Mouse (Mus musculus): ENCODE measurements around the gene Fam210b. TPM values are rescaled to one million over a fixed set of nuclear protein-coding genes. Genes with fewer than 3 reads are reported as not detected.
"Not testable (repeated sequence)": the region's sequence is repeated elsewhere in the genome, so short reads cannot be mapped to it uniquely, and the experiment has no call there.

The Fam210b gene
- 10.4 and 11.9 TPM in 2 replicates for polyA plus RNA-seq (2015; fragmentation: Nextera tagmentation; extraction: Ambion mirVana)

- peak within 1 kb of the TSS; percentile 100 for H3K4me2 ChIP-seq
- ATAC-seq (replicated peaks; ENCODE audit: low FRiP score) = peak; percentile 96
- H3K27me3 ChIP-seq = no peaks in the 10 kb centered on the region
- peak within 1 kb of the TSS; percentile 70 for H3K9ac ChIP-seq
- no peaks in the 10 kb centered on the region for H3K9me3 ChIP-seq (replicated peaks)
- H3K4me1 ChIP-seq = peaks cover 20% of the 10 kb centered on the region
- H3K27ac ChIP-seq = peak within 1 kb of the TSS; percentile 67
- peak within 1 kb of the TSS; percentile 78 for H3K4me3 ChIP-seq (replicated peaks)
- WGBS = 0% methylated on average over 27 of the region's 35 CpGs
- no peaks in the 10 kb centered on the region for H3K36me3 ChIP-seq
Observed at GRCm38 (mm10) chr2:172345258-172345738, at the start of gene Fam210b. TSS of gene Fam210b (plus strand) at chr2:172345565.

- Histone ChIP-seq H3K9ac (no peak overlapping the region), H3K4me1 (no peaks in the 10 kb centered on the region), H3K4me2 (no peak overlapping the region), H3K9me3 (replicated peaks) (no peaks in the 10 kb centered on the region), H3K27ac (no peak overlapping the region), H3K4me3 (replicated peaks) (no peak overlapping the region), H3K27me3 (no peaks in the 10 kb centered on the region), H3K36me3 (no peaks in the 10 kb centered on the region)
- WGBS = 54% methylated on average over 1 of the region's 1 CpGs
- ATAC-seq (replicated peaks; ENCODE audit: low FRiP score) = no peak
Observed at GRCm38 (mm10) chr2:172298083-172298482, 47.3 kb upstream of the Fam210b start.

GRCm38 (mm10) chr2:172298542-172298941 lies 46.8 kb upstream of the Fam210b start:
- H3K4me3 ChIP-seq (replicated peaks) = no peak overlapping the region
- H3K9me3 ChIP-seq (replicated peaks) = no peaks in the 10 kb centered on the region
- H3K27ac ChIP-seq = no peak overlapping the region
- ATAC-seq (replicated peaks; ENCODE audit: low FRiP score) = no peak
- no peaks in the 10 kb centered on the region for H3K36me3 ChIP-seq
- H3K4me2 ChIP-seq = no peak overlapping the region
- H3K27me3 ChIP-seq = no peaks in the 10 kb centered on the region
- 78% methylated on average over 1 of the region's 1 CpGs for WGBS
- no peak overlapping the region for H3K9ac ChIP-seq
- no peaks in the 10 kb centered on the region for H3K4me1 ChIP-seq

GRCm38 (mm10) chr2:172299126-172299921 lies 46.0 kb upstream of the Fam210b start:
- Histone ChIP-seq H3K9ac (no peak overlapping the region), H3K36me3 (no peaks in the 10 kb centered on the region), H3K4me1 (no peaks in the 10 kb centered on the region), H3K27me3 (no peaks in the 10 kb centered on the region), H3K4me2 (no peak overlapping the region), H3K9me3 (replicated peaks) (no peaks in the 10 kb centered on the region), H3K4me3 (replicated peaks) (no peak overlapping the region), H3K27ac (no peak overlapping the region)
- ATAC-seq (replicated peaks; ENCODE audit: low FRiP score) = no peak
- WGBS = 17% methylated on average over 14 of the region's 14 CpGs

GRCm38 (mm10) chr2:172302396-172302795 lies 43.0 kb upstream of the Fam210b start:
- Histone ChIP-seq H3K4me2 (no peak overlapping the region), H3K36me3 (no peaks in the 10 kb centered on the region), H3K9ac (no peak overlapping the region), H3K27me3 (no peaks in the 10 kb centered on the region), H3K27ac (no peak overlapping the region), H3K4me1 (no peaks in the 10 kb centered on the region), H3K9me3 (replicated peaks) (no peaks in the 10 kb centered on the region), H3K4me3 (replicated peaks) (no peak overlapping the region)
- no peak for ATAC-seq (replicated peaks; ENCODE audit: low FRiP score)
- WGBS = 88% methylated on average over 5 of the region's 5 CpGs

- Histone ChIP-seq H3K4me1 (no peaks in the 10 kb centered on the region), H3K9me3 (replicated peaks) (no peaks in the 10 kb centered on the region), H3K9ac (no peak overlapping the region), H3K27me3 (no peaks in the 10 kb centered on the region), H3K4me3 (replicated peaks) (no peak overlapping the region), H3K36me3 (no peaks in the 10 kb centered on the region), H3K27ac (no peak overlapping the region), H3K4me2 (no peak overlapping the region)
- WGBS = 72% methylated on average over 8 of the region's 8 CpGs
- no peak for ATAC-seq (replicated peaks; ENCODE audit: low FRiP score)
Observed at GRCm38 (mm10) chr2:172304118-172304708, 41.2 kb upstream of the Fam210b start.

- not testable (repeated sequence) for H3K27ac ChIP-seq; H3K4me3 ChIP-seq (replicated peaks); H3K4me1 ChIP-seq; H3K36me3 ChIP-seq; H3K9me3 ChIP-seq (replicated peaks); H3K4me2 ChIP-seq; H3K27me3 ChIP-seq; ATAC-seq (replicated peaks; ENCODE audit: low FRiP score); H3K9ac ChIP-seq
- WGBS = 78% methylated on average over 7 of the region's 7 CpGs
Observed at GRCm38 (mm10) chr2:172305546-172305945, 39.8 kb upstream of the Fam210b start.

- 0 out of 2 replicates have a peak, but pooled peaks have one; percentile 33 for ATAC-seq (replicated peaks; ENCODE audit: low FRiP score)
- Histone ChIP-seq H3K36me3 (no peaks in the 10 kb centered on the region), H3K4me2 (no peak overlapping the region), H3K9ac (no peak overlapping the region), H3K4me1 (no peaks in the 10 kb centered on the region), H3K9me3 (replicated peaks) (no peaks in the 10 kb centered on the region), H3K4me3 (replicated peaks) (no peak overlapping the region), H3K27me3 (no peaks in the 10 kb centered on the region), H3K27ac (no peak overlapping the region)
- 21% methylated on average over 4 of the region's 4 CpGs for WGBS
Observed at GRCm38 (mm10) chr2:172306544-172306943, 38.8 kb upstream of the Fam210b start.

- no peaks in the 10 kb centered on the region for H3K4me1 ChIP-seq
- no peaks in the 10 kb centered on the region for H3K36me3 ChIP-seq
- H3K4me2 ChIP-seq = no peak overlapping the region
- WGBS = 91% methylated on average over 9 of the region's 9 CpGs
- no peak overlapping the region for H3K4me3 ChIP-seq (replicated peaks)
- no peaks in the 10 kb centered on the region for H3K9me3 ChIP-seq (replicated peaks)
- ATAC-seq (replicated peaks; ENCODE audit: low FRiP score) = no peak
- H3K9ac ChIP-seq = no peak overlapping the region
- H3K27ac ChIP-seq = no peak overlapping the region
- H3K27me3 ChIP-seq = no peaks in the 10 kb centered on the region
Observed at GRCm38 (mm10) chr2:172311731-172312130, 33.6 kb upstream of the Fam210b start.

- Histone ChIP-seq H3K4me2 (no peak overlapping the region), H3K27me3 (0 out of 2 replicates have a peak, but pooled peaks cover 4% of the 10 kb centered on the region), H3K27ac (no peak overlapping the region), H3K9me3 (replicated peaks) (no peaks in the 10 kb centered on the region), H3K4me3 (replicated peaks) (no peak overlapping the region), H3K9ac (no peak overlapping the region), H3K4me1 (no peaks in the 10 kb centered on the region), H3K36me3 (no peaks in the 10 kb centered on the region)
- 9% methylated on average over 9 of the region's 9 CpGs for WGBS
- no peak for ATAC-seq (replicated peaks; ENCODE audit: low FRiP score)
Observed at GRCm38 (mm10) chr2:172320878-172321277, 24.5 kb upstream of the Fam210b start.

GRCm38 (mm10) chr2:172328248-172328647 lies 17.1 kb upstream of the Fam210b start:
- Histone ChIP-seq H3K9me3 (replicated peaks) (no peaks in the 10 kb centered on the region), H3K4me2 (no peak overlapping the region), H3K27ac (no peak overlapping the region), H3K36me3 (no peaks in the 10 kb centered on the region), H3K27me3 (peaks cover 32% of the 10 kb centered on the region), H3K9ac (no peak overlapping the region), H3K4me1 (no peaks in the 10 kb centered on the region), H3K4me3 (replicated peaks) (no peak overlapping the region)
- no peak for ATAC-seq (replicated peaks; ENCODE audit: low FRiP score)
- WGBS = 43% methylated on average over 8 of the region's 8 CpGs

GRCm38 (mm10) chr2:172329179-172329578 lies 16.2 kb upstream of the Fam210b start:
- Histone ChIP-seq H3K9ac (no peak overlapping the region), H3K4me1 (no peaks in the 10 kb centered on the region), H3K9me3 (replicated peaks) (no peaks in the 10 kb centered on the region), H3K27ac (no peak overlapping the region), H3K36me3 (no peaks in the 10 kb centered on the region), H3K27me3 (peaks cover 32% of the 10 kb centered on the region), H3K4me3 (replicated peaks) (no peak overlapping the region), H3K4me2 (no peak overlapping the region)
- ATAC-seq (replicated peaks; ENCODE audit: low FRiP score) = no peak
- WGBS = 6% methylated on average over 13 of the region's 13 CpGs
